Mouse (Mus musculus) kidney, adult 2 months (tissue): ENCODE data around the gene Zdhhc16.

Source experiments
- CTCF ChIP-seq: fragments of 200-500 bp; conservative IDR thresholded peaks from 2 replicates; pipeline ENCODE4 v1.5.1; 2011; ENCODE audit warnings: low read depth, mild to moderate bottlenecking, control low read depth, low read length, moderate library complexity, mixed read lengths; ENCODE audit not compliant: insufficient read depth, insufficient read length
- POLR2A ChIP-seq: fragments of 200-500 bp; IDR thresholded peaks from one replicate; pipeline ENCODE4 v1.6.1; 2011; ENCODE audit warnings: low read depth, low read length, control low read depth

DNA sequence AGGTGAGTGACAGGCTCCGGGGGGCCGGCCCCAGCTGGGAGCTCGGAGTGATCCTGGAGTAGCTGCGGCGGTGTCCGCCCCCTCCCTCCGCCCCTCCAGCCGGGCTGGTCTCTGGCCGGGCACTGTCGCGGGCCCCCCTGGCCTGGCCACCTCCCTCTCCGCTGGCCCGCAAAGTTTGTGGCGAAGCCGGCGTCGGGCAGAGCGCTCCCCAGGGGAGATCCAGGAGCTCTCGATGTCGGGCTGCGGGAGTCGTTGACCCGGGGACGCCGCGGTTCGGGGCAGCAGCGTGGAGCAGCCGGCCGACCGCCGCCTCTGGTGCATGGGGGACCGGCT lies 48.3 kb downstream of the Zdhhc16 start, which contains the start of gene Ubtd1:
- TF ChIP-seq CTCF (no peak), POLR2A (no peak)
